Mouse (Mus musculus): ENCODE results near the gene Mrgpra4.

The Mrgpra4 gene

GRCm38 (mm10) chr7:47981995-47982394, at the start of gene Mrgpra4:
Gene Mrgpra4, minus strand, starts transcription at chr7:47982095.
- DNase-seq: no peak

DNA sequence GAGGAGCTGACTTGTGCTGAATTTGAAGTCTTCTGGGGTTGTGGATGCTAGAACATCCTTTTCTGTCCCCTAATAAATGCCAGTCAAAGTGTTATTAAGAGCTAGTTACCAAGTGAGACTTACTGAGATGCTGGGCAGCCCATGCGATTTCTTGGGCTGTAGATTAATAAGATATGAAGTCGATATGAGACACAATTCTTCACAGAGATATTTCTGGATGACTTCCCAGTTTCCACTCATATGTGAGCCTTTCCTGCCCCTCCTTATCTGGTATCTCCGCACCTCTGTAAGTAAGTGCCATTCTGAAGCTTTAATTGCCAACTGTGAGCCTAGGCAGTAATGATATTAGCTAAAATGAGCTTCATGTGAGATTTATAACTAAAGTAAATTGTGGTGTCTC, 45.6 kb upstream of the Mrgpra4 start, which contains the start of gene Mrgprx1:
Gene Mrgprx1 (minus strand): TSS at position 101 of the 400 bp plus-strand sequence.
- no peak for DNase-seq

DNA sequence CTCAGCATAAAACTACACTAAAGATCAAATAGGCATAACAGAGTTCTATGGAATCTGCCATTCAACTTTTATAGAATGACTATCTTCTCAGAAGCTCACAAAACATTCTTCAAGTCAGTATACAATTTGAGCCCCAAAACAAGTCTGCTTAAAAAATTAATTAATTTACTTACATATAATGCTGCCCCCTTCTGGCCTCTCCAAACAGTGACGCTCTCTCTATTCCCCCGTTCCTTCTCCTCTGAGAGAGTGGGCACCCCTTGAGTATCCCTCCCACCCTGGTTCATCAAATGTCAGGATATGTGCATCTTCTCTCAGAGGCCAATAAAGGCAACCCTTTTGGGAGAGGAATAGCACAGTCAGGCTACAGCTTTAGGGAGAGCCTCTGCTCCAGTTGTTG, 36.0 kb upstream of the Mrgpra4 start:
- no peak for DNase-seq

- DNase-seq: no peak
Measured at GRCm38 (mm10) chr7:47995689-47996088, 13.8 kb upstream of the Mrgpra4 start.

DNA sequence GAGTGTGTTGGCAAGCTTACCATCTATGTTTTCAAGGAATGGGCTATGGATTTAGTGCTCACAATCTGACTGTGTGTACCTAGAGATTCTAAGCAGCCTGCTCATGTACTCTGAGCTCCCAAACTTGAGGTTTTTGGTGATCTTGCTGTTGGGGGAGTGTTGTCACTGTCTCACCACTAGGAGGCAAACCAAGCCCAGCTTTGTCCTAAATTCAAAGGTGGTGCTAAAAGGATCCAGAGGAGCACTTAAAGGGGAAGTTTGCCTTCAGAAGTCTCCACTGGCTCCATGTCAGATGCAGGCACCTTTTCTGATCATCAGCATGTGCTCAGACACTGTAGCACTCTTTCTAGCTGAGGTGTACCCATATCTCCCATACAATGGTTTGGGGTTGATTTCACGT, 4.9 kb upstream of the Mrgpra4 start:
- no peak for DNase-seq

Measured in kidney, adult 18-20 months (tissue).